Mouse (Mus musculus) megakaryocyte, adult 5-6 weeks (primary cell): ENCODE data around the gene Crispld2. TPM values are rescaled to one million over a fixed set of nuclear protein-coding genes. Genes with fewer than 3 reads are reported as not detected.

Experiments used
- ATAC-seq: 2 replicates; pipeline ENCODE4 v1.8.0; 2016; ENCODE audit warnings: mild to moderate bottlenecking, inconsistent platforms; ENCODE audit not compliant: poor library complexity, severe bottlenecking
- total RNA-seq, 2 experiments: library from RNA; stranded (forward) in 1 of 2; stranded (reverse) in 1 of 2; fragments of 153-499, 151-499 nt in 1 of 2; fragments of 221-1000, 200-1000 nt in 1 of 2; gene quantifications; 2 replicates each; pipeline versions ENCODE4 v1.2.3 to v1.2.4; 2015 to 2017

Crispld2 gene
- total RNA-seq (2015), result 6.4 and 8.8 TPM in 2 replicates
- total RNA-seq (2017), result 7.8 and 10.5 TPM in 2 replicates

GRCm38 (mm10) chr8:119992249-119992648 lies at the start of gene Crispld2:
TSS of gene Crispld2 (plus strand) at chr8:119992438.
- ATAC-seq, result peak; percentile 95

DNA sequence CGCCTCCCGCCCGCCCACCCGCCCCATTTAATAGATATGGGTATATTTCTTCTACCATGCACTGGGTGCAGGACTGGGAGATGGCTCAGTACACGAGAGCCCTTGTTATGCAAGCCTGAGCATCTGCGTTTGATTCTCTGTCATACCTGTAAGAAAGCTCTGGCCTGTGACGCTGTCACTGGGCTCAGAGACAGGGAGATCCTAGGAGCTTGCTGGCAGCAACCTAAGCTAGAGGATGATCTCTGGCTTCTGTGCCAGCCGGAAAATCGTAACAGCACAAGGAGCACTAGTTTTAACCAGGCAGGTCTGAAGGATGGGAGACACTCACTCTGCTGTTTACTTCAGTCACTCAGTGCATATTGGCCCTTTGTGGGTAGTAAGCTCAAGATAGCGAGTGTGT lies 48.6 kb upstream of the Crispld2 start:
- ATAC-seq, result no peak

DNA sequence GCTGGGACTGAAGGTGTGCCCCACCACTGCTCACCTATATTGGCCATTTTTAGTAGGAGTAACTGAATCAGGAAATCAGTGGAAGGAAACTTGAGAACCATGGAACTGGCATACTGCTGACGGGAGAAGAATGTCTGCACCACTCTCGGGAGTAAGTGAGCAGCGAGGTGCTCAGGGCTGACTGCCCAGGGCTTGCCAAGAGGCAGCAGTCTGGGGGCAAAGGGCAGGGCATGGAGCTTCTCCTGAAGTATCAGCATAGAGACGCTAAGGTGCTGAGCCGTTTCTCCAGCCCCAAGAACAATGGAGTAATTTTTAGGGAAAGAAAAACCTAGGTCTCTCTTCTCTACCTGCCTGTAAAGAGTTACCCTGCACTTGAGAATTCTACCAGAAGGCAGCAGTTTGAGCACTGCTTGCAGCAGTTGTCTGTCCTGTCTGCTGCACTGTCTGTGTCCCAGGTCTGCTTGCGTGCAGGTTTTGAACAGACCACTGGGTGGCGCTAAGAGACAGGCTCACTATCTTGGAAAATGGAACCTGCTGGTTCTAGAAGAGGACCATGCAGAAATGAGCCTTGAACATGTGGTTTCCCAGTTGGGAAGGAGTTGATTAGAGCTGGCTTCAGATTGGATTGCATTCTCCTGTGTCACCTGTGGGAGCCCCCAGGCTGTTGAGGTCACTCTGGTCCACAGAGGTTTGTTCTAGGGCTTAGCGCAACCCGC lies 48.0 kb upstream of the Crispld2 start:
- peak; percentile 95 for ATAC-seq

DNA sequence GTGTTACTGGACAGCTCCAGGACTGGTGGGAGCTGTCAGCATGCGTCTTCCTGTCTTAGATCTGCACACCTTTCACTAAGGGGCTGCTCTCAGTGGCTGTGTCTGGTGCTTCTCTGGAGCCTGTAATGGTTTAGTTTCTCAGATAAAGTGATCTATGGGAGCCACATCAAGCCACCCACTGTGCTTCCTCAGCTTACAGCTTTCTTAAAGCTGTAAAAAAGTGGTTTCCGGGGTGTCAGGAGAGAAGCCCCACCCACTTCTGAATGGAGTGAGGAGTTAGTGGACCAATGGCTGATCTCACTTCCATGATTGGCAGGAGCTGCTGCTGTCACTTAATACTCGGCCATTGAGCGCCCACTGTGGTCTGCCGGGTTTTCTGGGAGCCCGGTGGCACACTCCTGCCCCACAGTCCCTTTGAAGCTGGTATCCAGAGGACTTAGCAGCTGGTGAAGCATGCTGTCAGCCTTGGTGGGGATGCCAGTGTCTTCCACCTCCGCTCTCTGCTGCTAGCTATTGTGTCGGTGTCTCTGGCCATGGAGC lies 45.8 kb upstream of the Crispld2 start:
- no peak for ATAC-seq

DNA sequence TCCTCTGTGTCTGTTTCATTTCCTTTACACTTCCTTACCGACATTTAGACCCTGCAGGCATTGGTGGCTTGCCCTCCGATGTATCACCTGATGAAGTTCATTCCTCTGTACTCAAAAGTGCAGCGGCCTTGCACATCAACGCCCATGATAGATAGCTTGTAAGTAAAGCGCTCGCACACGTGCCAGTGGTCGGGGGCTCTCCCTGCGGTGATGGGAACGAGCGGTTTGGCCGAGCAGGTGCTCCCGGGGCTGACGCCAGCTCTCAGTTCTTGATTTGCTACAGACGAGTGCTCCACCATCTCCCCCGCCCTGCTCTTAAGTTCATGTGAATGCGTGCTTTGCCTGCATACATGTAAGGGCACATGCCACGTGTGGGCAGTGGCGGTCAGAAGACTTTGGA lies 44.6 kb upstream of the Crispld2 start:
- no peak for ATAC-seq

GRCm38 (mm10) chr8:119948340-119948739 lies 43.9 kb upstream of the Crispld2 start:
- ATAC-seq, result no peak

DNA sequence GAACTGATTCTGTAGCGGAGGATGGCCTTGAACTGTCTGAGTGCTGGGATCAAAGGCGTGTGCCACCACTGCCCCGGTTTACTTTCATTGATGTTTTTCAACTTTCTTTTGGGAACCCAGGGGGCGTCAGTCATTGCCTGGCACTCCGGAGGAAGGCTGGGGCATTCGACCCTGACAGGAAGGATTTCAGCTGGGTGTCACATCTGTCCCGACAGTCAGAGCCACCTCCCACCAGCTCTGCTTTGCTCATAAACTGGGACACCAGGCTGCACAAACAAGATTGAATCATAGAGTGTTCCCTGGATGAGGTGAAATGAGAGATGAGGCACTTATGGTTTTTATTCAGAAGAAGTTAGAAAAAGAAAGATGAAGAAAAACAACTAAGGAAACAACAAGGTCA lies 40.0 kb upstream of the Crispld2 start:
- no peak for ATAC-seq

GRCm38 (mm10) chr8:119952747-119953146 lies 39.5 kb upstream of the Crispld2 start:
- no peak for ATAC-seq

GRCm38 (mm10) chr8:119955333-119955732 lies 36.9 kb upstream of the Crispld2 start:
- ATAC-seq, result no peak

DNA sequence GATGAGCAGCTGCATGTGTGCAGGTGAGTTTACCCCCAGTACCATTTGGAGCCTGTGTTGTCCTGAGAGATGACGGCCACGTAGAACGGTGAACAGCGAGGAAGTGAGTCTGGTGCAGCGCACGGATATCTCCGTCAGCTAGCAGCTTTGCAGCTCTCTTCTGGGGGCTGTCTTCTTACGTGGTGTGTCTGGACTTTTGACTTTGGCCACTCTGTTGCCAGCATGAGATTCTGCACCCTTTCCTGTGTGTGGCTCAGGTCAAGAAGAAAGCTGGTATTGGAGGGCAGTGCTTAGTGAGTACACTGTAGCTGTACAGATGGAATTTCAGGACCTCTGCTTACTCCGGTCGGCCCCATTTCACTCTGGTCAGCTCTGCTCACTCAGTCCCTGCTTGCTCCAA lies 34.2 kb upstream of the Crispld2 start:
- no peak for ATAC-seq

- no peak for ATAC-seq
These were observed 31.6 kb upstream of the Crispld2 start for GRCm38 (mm10) chr8:119960531-119961104.

- no peak for ATAC-seq
These were observed 27.4 kb upstream of the Crispld2 start for GRCm38 (mm10) chr8:119964859-119965258.

- no peak for ATAC-seq
These were observed 24.8 kb upstream of the Crispld2 start for GRCm38 (mm10) chr8:119967435-119967834.

DNA sequence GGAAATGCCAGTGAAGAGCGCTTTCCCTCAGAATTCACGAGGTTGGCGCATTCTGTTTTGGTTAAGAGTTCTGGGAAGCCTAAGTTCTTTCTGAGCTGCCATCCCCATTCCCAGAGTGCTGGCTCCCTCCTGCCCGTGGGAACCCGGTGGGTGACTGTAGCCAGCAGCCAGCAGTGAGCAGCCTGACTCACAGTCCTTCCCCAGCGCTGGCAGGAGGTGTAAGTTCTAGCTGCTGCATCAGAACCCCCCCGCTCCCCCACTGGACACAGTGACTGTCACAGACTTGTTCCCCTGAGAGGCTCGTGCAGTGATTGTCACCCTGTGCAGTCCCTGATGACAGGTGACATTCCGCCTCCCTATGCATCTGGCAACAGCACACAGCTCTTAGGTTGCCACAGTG lies 22.1 kb upstream of the Crispld2 start:
- ATAC-seq, result no peak

DNA sequence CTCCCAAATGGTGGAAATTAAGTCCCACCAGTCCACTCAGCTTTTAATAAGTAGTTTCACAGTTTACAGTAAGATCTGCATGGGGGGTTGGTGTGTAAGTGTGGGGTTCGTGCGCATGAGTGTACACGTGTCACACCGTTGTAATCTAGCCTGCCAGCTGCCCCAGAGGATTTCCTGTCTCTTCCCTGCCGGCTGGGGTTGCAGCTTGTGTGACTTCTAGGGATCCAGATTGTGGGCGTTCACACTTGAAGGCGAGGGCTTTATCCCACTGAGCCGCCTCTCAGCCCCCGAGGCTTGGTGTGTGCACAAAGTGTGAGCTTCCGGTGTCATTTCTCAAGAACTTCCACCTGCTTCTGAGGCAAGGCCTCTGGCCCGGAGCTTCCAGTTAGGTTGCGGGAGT lies 19.7 kb upstream of the Crispld2 start:
- ATAC-seq, result peak; percentile 54; the same call in 1 of the 2 replicates

DNA sequence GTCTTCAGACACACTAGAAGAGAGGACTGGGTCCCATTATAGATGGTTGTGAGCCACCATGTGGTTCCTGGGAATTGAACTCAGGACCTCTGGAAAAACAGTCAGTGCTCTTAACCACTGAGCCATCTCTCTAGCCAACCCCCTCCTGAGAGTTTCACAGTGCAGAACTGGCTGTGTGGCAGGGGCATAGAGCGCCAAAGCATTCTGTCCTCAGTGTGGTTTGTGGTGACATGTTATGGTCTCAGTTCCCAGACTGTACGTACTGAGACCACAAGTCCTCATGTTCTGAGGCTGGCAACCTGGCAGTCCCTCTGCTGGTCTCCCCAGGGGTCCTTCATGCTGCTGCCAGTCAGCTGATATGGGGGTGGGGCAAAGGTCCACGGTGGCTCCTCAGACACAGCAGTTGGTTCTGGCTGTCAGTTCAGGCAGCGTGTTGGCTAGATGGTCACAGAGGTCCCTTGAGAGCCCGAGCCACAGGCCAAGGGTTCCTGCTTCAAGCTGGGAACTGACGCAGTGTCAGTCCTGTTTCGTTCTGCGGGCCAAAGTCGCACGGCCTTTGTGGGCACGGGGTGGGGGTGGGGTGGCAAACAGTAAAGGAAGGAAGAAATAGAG lies 13.4 kb upstream of the Crispld2 start:
- no peak for ATAC-seq

DNA sequence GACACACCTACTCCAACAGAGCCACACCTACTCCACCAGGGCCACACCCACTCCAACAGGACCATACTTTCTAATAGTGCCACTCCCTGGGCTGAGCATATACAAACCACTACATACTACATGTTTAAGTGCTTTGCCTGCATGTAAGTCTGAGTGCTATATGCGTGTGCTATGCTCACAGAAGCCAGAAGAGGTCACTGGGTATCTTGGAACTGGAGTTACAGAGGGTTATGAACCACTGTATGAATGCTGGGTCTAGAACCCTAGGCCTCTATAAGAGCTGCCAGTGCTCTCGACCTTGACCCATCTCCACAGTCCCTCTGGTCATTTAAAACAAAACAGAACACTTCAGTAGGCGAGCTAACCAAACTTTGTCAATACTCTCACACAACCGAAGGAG lies 11.0 kb upstream of the Crispld2 start:
- no peak for ATAC-seq

DNA sequence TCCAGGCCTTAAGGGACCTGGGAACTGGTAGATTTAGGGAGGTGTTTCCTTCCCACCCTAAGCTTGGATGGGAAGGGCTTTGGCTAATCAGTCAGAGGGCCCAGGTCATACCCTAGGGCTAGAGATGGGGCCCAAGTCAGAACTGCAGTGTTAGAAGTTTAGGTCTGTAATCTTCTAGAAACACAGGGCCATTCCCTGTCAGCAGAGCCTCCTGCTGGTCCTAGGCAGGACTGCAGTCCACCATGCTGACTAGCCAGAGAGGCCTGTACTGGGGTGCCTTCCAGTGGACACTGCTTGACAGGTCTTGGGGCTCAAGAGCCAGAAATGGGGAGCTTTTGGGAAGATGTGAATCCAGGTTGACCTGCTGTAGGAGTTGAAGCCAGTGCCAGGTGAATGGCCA lies 8.2 kb upstream of the Crispld2 start:
- peak; percentile 88 for ATAC-seq

GRCm38 (mm10) chr8:119986174-119986573 lies 6.1 kb upstream of the Crispld2 start:
- no peak for ATAC-seq

DNA sequence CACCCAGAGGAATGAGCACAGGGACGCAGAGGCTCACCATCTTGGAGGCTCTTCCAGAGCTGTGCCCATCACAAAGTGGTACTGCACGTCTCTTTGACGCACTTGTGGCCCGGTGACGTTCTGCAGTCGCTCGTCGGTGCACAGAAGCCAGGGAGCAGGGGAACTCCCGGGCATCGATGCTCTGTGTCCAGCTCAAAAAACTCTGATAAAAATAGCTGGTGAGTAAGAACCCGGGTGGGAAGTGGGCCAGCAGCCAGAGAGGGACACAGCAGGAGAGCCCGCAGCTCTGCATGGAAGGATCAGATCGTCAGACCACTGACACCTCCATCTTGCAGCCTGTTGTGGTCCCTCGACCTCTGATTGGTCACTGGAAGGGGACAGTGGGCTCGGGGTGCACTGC lies 4.2 kb upstream of the Crispld2 start:
- ATAC-seq, result no peak

DNA sequence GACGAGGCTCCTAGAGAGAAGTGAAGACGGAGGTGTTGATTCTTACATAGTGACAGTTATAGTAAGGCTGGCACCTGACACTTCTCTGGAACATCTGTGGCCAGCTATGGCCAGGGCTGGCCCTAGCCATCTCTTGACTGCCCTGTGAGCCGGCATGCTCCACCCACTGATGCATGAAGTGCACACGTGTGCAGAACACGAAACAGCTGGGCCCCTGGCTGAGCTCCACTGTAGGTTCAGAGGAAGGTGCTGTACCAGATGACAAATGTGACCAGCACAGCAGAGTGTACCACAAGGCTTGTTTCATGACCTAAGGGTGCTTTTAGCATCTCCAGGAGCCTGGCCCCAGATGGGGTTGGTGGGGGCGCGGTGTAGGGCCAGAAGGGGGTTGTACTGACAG lies 1.9 kb downstream of the Crispld2 start:
- no peak for ATAC-seq

DNA sequence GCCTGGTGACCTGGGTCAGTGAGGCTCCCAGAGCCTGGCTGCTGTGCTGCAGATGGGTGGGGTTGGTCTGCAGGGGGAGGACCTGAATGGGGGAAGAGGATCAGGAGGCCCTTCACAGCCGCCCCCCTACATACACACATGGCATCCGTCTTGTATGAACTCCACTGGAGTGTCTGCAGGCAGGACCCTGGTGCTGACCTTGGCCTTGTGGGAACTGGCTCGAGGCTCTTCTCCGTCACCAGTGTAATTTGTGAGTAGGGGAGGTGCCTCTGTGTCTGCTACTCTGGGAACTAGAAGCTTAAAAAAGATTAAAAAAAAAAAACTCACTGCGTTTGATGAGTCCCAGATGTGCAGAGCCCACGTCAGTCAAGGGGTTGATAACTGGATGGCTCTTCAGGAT lies 2.3 kb downstream of the Crispld2 start:
- ATAC-seq, result no peak
